Comparison of ENCODE assay signal across 17 mouse cellular contexts in genomic region chr6:108240754-108241153, GRCm38 (mm10). TPM values are rescaled to one million over a fixed set of nuclear protein-coding genes. Genes with fewer than 3 reads are reported as not detected.
DNase-seq lines count a peak whose midpoint lies in the region; ATAC-seq and TF ChIP-seq lines count a peak whose summit lies in the region.
"Had no signal": no experiment of that assay in that cellular context is flagged by ENCODE, and none has a peak within 500 bp of the region (broad histone marks: within the 10 kb centered on the region; RNA-seq: fewer than 3 reads in every experiment).

No protein-coding gene starts in this region.

- WGBS in kidney, adult 2 months, result 35% methylated on average over 5 of the region's 5 CpGs
- 46% methylated on average over 5 of the region's 5 CpGs for WGBS in embryonic facial prominence, embryonic 11.5 days

- no peak overlapping the region for H3K4me3 ChIP-seq in kidney, adult 2 months (ENCODE audit: insufficient read depth, low read depth, low read length)
- H3K4me3 ChIP-seq in embryonic facial prominence, embryonic 11.5 days (ENCODE audit: low read depth, low read length), result no peak overlapping the region
- H3K4me3 ChIP-seq: embryonic facial prominence, embryonic 15.5 days; megakaryocyte, embryonic 14.5 days had no signal

- ATAC-seq in embryonic facial prominence, embryonic 11.5 days (replicated peaks; ENCODE audit: insufficient number of reproducible peaks, low FRiP score, low TSS enrichment, low read depth), result peak; percentile 8
- ATAC-seq: intestine, embryonic 16.5 days; Patski had no signal

- H3K36me3 ChIP-seq in kidney, adult 2 months (ENCODE audit: control insufficient read depth, insufficient read depth, low read length), result peaks cover 5% of the 10 kb centered on the region
- H3K36me3 ChIP-seq in embryonic facial prominence, embryonic 11.5 days (replicated peaks; ENCODE audit: control insufficient read depth, insufficient read depth, low read depth, low read length), result no peaks in the 10 kb centered on the region
- H3K36me3 ChIP-seq: embryonic facial prominence, embryonic 15.5 days had no signal

- no peak for TF ChIP-seq POLR2A in kidney, adult 2 months (IDR thresholded peaks at IDR 0.05; ENCODE audit: low read depth, low read length)

- no peaks in the 10 kb centered on the region for H3K9me3 ChIP-seq in embryonic facial prominence, embryonic 11.5 days (replicated peaks; ENCODE audit: control insufficient read depth, low read length)
- H3K9me3 ChIP-seq: embryonic facial prominence, embryonic 15.5 days; megakaryocyte, embryonic 14.5 days had no signal

- peaks cover 26% of the 10 kb centered on the region for H3K4me1 ChIP-seq in kidney, adult 2 months (ENCODE audit: control insufficient read depth, insufficient read depth, low read length)
- peaks cover 5% of the 10 kb centered on the region for H3K4me1 ChIP-seq in embryonic facial prominence, embryonic 11.5 days (ENCODE audit: control insufficient read depth, insufficient read depth, low read length)

- H3K9ac ChIP-seq in embryonic facial prominence, embryonic 11.5 days (replicated peaks; ENCODE audit: low read length), result no peak overlapping the region
- H3K9ac ChIP-seq: embryonic facial prominence, embryonic 15.5 days; lung, embryonic 14.5 days had no signal

- DNase-seq in kidney, adult 2 months, result peak; percentile 53
- DNase-seq in kidney, adult 9 months, result no peak
- peak; percentile 69 for DNase-seq in 416B (ENCODE audit: low read depth)
- peak; percentile 48 for DNase-seq in adipocyte (ENCODE audit: low spot score)
- DNase-seq in embryonic facial prominence, embryonic 11.5 days (ENCODE audit: low spot score), result peak; percentile 67
- DNase-seq in lung, postnatal 25 days (ENCODE audit: low spot score), result no peak
- no peak for DNase-seq in gastrocnemius, adult 8-10 months (ENCODE audit: low spot score in 2 of 2)
- DNase-seq: cerebellum, adult 18-20 months; heart, adult 18-20 months; heart, postnatal 10 days; liver; lung, embryonic 14.5 days; spleen, adult 18-20 months had no signal

- H3K27me3 ChIP-seq in kidney, adult 2 months (replicated peaks; ENCODE audit: control insufficient read depth, insufficient read depth, low read length), result no peaks in the 10 kb centered on the region
- no peaks in the 10 kb centered on the region for H3K27me3 ChIP-seq in embryonic facial prominence, embryonic 11.5 days (ENCODE audit: control insufficient read depth, insufficient read depth, low read length)
- H3K27me3 ChIP-seq: embryonic facial prominence, embryonic 15.5 days; megakaryocyte, embryonic 14.5 days; Patski had no signal

- no peak overlapping the region for H3K4me2 ChIP-seq in embryonic facial prominence, embryonic 11.5 days (ENCODE audit: low read depth, low read length)
- H3K4me2 ChIP-seq: embryonic facial prominence, embryonic 15.5 days; lung, embryonic 14.5 days had no signal

- no peak for TF ChIP-seq CTCF in kidney, adult 2 months (conservative IDR thresholded peaks at IDR 0.05; ENCODE audit: insufficient read depth, insufficient read length, low read depth, low read length)

- H3K27ac ChIP-seq in kidney, adult 2 months (ENCODE audit: insufficient read depth, low read depth, low read length), result no peak overlapping the region
- no peak overlapping the region; the same call in 1 of the 2 replicates for H3K27ac ChIP-seq in embryonic facial prominence, embryonic 11.5 days (replicated peaks; ENCODE audit: low read depth, low read length)
- H3K27ac ChIP-seq: embryonic facial prominence, embryonic 15.5 days had no signal

RNA-seq across cellular contexts. Expression of gene Itpr1, which starts 27.9 kb away (rescaled TPM):
- polyA plus RNA-seq in kidney, adult 2 months (2012; rRNA removed), result 68.2 and 74.5 TPM in 2 replicates
- polyA plus RNA-seq in embryonic facial prominence, embryonic 11.5 days (2014; fragmentation: Nextera tagmentation; extraction: Ambion mirVana), result 6.5 and 6.9 TPM in 2 replicates
- 10 to 100 TPM; 10.2 to 18.0 (median 13.8) TPM for total RNA-seq in gastrocnemius, adult 8-10 months (2022)

RNA-seq across cellular contexts. Expression of gene Sumf1, which starts 55.4 kb away (rescaled TPM):
- polyA plus RNA-seq in kidney, adult 2 months (2012; rRNA removed), result 37.6 and 46.0 TPM in 2 replicates
- 17.2 and 18.2 TPM in 2 replicates for polyA plus RNA-seq in embryonic facial prominence, embryonic 11.5 days (2014; fragmentation: Nextera tagmentation; extraction: Ambion mirVana)
- 1 to 10 TPM; 6.7 to 9.9 (median 7.6) TPM for total RNA-seq in gastrocnemius, adult 8-10 months (2022)

Comparison
In these comparisons a context has a peak if more than half of its experiments do, and no peak if none do; other contexts are left out.
1. DNase-seq: peak in kidney, adult 2 months (single experiment), 416B (single experiment), adipocyte (single experiment) and embryonic facial prominence, embryonic 11.5 days (single experiment); none in kidney, adult 9 months (single experiment), lung, postnatal 25 days (single experiment) and gastrocnemius, adult 8-10 months (0 of 2).